Mouse (Mus musculus): ENCODE results near the gene Gm28051. TPM values are rescaled to one million over a fixed set of nuclear protein-coding genes. Genes with fewer than 3 reads are reported as not detected.

Gene Gm28051
- not detected in 2 replicates for polyA plus RNA-seq (2015; fragmentation: Nextera tagmentation; extraction: Ambion mirVana)

DNA sequence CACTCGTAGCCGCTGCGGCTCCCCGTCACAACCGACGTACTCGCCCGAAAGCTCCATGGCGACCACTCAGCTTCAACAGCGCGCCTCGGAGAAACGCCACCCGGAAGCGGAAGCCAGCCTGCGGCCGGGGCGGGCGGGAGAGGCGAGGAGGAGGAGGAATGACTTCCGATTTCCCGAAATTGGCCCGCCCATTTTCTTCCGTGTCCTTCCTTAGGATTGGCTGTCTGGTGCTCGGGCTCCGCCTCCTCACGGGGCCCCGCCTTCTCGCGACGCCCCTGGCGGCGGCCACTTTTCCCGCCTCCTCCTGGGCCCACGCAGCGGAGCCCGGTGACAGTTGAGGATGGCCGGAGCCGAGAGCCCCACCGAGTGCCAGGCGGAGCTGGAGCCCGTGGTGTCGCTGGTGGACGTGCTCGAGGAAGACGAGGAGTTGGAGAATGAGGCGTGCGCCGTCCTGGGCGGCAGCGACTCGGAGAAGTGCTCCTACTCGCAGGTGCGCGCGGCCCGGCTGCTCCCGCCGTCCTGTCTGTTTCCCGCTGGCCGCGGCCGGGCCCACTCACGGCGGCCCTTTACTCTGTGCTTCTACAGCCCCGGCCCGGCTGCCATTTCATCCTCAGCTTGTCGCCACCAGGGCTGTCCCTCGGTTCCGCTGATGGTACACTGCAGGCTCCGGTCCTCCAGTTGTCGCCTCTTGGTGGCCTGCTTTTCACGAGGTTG lies at the start of gene Gm28051, which contains the start of the genes Gon7 and Ubr7:
TSS of gene Gm28051 (minus strand) at position 77 of the 714 bp plus-strand sequence.
TSS of gene Gon7 (minus strand) at position 115 of the 714 bp plus-strand sequence.
TSS of gene Ubr7 (plus strand) at position 279 of the 714 bp plus-strand sequence.
- Histone ChIP-seq H3K27me3 (no peaks in the 10 kb centered on the region), H3K27ac (peak within 1 kb of the TSS; percentile 93), H3K36me3 (peaks cover 7% of the 10 kb centered on the region; the same call in 1 of the 2 replicates), H3K4me1 (replicated peaks) (peaks cover 37% of the 10 kb centered on the region), H3K4me3 (peak within 1 kb of the TSS; percentile 87), H3K9me3 (no peaks in the 10 kb centered on the region), H3K9ac (peak within 1 kb of the TSS; percentile 87), H3K4me2 (peak within 1 kb of the TSS; percentile 95)
- ATAC-seq (ENCODE audit: low FRiP score): peak; percentile 98
- WGBS: under 1% methylated on average over 70 of the region's 73 CpGs

DNA sequence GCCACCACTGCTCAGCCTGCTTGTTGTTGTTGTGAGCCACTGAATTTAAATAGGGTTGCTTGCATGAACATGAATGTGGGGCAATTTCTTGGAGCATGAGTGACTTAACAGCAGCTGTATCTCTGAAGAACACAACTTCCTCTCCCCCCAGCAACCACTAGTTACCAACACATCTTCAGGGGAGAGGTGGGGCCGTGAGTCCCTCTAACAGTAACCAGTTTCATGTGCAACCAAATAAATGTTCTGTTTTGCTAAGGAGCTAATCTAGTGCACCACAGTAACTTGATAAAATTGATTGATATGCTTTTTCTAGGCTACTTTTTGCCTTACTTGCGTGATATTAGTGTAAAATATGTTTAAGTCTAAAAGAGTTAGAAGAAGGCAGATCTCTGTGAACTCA lies 42.0 kb upstream of the Gm28051 start:
- no peaks in the 10 kb centered on the region for H3K9me3 ChIP-seq
- no peak overlapping the region for H3K4me2 ChIP-seq
- no peak overlapping the region for H3K4me3 ChIP-seq
- no peaks in the 10 kb centered on the region for H3K4me1 ChIP-seq (replicated peaks)
- H3K27me3 ChIP-seq: no peaks in the 10 kb centered on the region
- no peak for ATAC-seq (ENCODE audit: low FRiP score)
- no peak overlapping the region for H3K27ac ChIP-seq
- peaks cover 5% of the 10 kb centered on the region; the same call in 1 of the 2 replicates for H3K36me3 ChIP-seq
- WGBS: 90% methylated on average over 2 of the region's 2 CpGs
- H3K9ac ChIP-seq: no peak overlapping the region

DNA sequence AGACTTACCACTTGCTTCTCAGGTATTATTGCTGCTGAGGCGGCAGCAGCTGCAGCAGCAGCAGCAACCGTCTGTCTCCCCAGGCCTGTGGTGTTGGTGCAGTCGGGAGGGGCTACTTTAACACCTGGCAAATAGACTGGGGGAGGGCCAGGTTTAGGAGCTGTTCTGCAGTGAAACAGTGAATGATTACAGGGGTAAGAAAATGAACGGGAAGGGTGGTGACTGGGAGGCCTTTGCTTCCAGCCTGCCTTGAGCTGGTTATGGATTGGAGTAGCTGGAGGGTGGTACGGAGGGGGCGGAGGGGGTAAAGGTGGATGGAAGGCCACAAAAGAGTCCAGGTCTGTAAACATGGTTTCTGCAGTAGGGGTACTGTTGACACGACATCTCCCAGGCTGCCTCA lies 30.4 kb upstream of the Gm28051 start:
- Histone ChIP-seq H3K9me3 (no peaks in the 10 kb centered on the region), H3K4me3 (no peak overlapping the region), H3K9ac (no peak overlapping the region), H3K36me3 (peaks cover 77% of the 10 kb centered on the region), H3K4me2 (no peak overlapping the region), H3K27me3 (no peaks in the 10 kb centered on the region), H3K4me1 (replicated peaks) (no peaks in the 10 kb centered on the region), H3K27ac (no peak overlapping the region)
- ATAC-seq (ENCODE audit: low FRiP score): no peak
- WGBS: 93% methylated on average over 7 of the region's 7 CpGs

- no peak overlapping the region for H3K4me3 ChIP-seq
- no peak overlapping the region for H3K9ac ChIP-seq
- no peak overlapping the region for H3K27ac ChIP-seq
- ATAC-seq (ENCODE audit: low FRiP score): no peak
- H3K27me3 ChIP-seq: no peaks in the 10 kb centered on the region
- H3K9me3 ChIP-seq: no peaks in the 10 kb centered on the region
- no peaks in the 10 kb centered on the region for H3K4me1 ChIP-seq (replicated peaks)
- no peak overlapping the region for H3K4me2 ChIP-seq
- WGBS: 64% methylated on average over 5 of the region's 5 CpGs
- peaks cover 63% of the 10 kb centered on the region for H3K36me3 ChIP-seq
Measured at GRCm38 (mm10) chr12:102785593-102785985, 28.0 kb upstream of the Gm28051 start.

- Histone ChIP-seq H3K4me3 (no peak overlapping the region), H3K9me3 (no peaks in the 10 kb centered on the region), H3K27ac (no peak overlapping the region), H3K27me3 (no peaks in the 10 kb centered on the region), H3K9ac (no peak overlapping the region), H3K4me1 (replicated peaks) (no peaks in the 10 kb centered on the region), H3K4me2 (no peak overlapping the region), H3K36me3 (peaks cover 61% of the 10 kb centered on the region)
- WGBS: 91% methylated on average over 19 of the region's 19 CpGs
- no peak for ATAC-seq (ENCODE audit: low FRiP score)
Measured at GRCm38 (mm10) chr12:102784899-102785592, 27.5 kb upstream of the Gm28051 start.

DNA sequence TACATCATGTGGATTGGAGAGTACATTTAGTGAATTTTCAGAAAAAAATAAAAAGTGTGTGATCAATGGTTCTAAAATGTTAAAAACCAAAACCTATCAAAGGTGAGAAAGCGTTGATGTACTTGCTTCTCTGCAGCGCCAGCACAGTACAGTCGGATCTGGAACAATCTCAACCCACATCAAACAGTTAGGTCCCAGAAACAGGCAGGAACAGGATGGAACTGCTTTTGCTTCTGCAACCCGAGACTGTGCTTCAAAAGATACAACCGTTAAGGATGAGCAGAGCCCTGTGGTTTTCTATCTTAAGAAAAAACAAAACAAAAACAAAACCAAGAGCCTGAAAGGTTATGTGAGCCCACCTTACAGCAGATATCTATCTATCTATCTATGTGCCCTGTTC lies 25.3 kb upstream of the Gm28051 start:
- Histone ChIP-seq H3K9me3 (no peaks in the 10 kb centered on the region), H3K27ac (no peak overlapping the region), H3K27me3 (no peaks in the 10 kb centered on the region), H3K4me3 (no peak overlapping the region), H3K9ac (no peak overlapping the region), H3K36me3 (peaks cover 52% of the 10 kb centered on the region), H3K4me1 (replicated peaks) (no peaks in the 10 kb centered on the region), H3K4me2 (no peak overlapping the region)
- no peak for ATAC-seq (ENCODE audit: low FRiP score)
- 94% methylated on average over 5 of the region's 5 CpGs for WGBS

GRCm38 (mm10) chr12:102779452-102779851 lies 21.9 kb upstream of the Gm28051 start:
- no peak overlapping the region for H3K27ac ChIP-seq
- no peaks in the 10 kb centered on the region for H3K9me3 ChIP-seq
- 58% methylated on average over 3 of the region's 3 CpGs for WGBS
- no peaks in the 10 kb centered on the region for H3K4me1 ChIP-seq (replicated peaks)
- no peaks in the 10 kb centered on the region for H3K27me3 ChIP-seq
- H3K4me3 ChIP-seq: no peak overlapping the region
- H3K4me2 ChIP-seq: no peak overlapping the region
- no peak for ATAC-seq (ENCODE audit: low FRiP score)
- peaks cover 53% of the 10 kb centered on the region for H3K36me3 ChIP-seq
- H3K9ac ChIP-seq: no peak overlapping the region

GRCm38 (mm10) chr12:102778151-102778550 lies 20.6 kb upstream of the Gm28051 start:
- Histone ChIP-seq H3K27ac (no peak overlapping the region), H3K4me2 (no peak overlapping the region), H3K4me3 (no peak overlapping the region), H3K9me3 (no peaks in the 10 kb centered on the region), H3K9ac (no peak overlapping the region), H3K36me3 (peaks cover 54% of the 10 kb centered on the region), H3K27me3 (no peaks in the 10 kb centered on the region), H3K4me1 (replicated peaks) (no peaks in the 10 kb centered on the region)
- ATAC-seq (ENCODE audit: low FRiP score): no peak
- WGBS: 86% methylated on average over 5 of the region's 5 CpGs

DNA sequence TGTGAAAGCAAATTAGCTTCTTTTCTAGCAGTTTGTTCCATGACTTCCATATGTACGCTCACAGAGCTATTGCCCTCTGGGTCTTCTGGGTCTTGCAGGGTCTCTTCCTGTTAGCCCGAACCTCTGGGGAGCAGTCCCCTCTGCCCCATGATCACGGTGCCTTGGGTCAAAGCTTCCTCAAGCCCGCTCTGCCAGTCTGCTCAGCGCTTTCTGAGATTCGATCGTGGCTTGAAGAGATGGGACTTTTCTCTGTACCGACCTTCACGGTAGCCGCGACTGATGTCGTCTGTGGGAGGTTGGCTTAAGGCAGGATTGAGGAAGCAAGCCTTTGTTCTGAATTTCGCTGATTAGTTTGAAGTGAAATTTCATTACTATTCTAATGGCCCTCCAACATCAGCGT lies 18.5 kb upstream of the Gm28051 start:
- H3K27ac ChIP-seq: no peak overlapping the region
- no peak for ATAC-seq (ENCODE audit: low FRiP score)
- WGBS: 93% methylated on average over 14 of the region's 14 CpGs
- H3K27me3 ChIP-seq: no peaks in the 10 kb centered on the region
- H3K9ac ChIP-seq: no peak overlapping the region
- no peak overlapping the region for H3K4me2 ChIP-seq
- no peaks in the 10 kb centered on the region for H3K9me3 ChIP-seq
- H3K4me1 ChIP-seq (replicated peaks): no peaks in the 10 kb centered on the region
- H3K36me3 ChIP-seq: peaks cover 66% of the 10 kb centered on the region
- no peak overlapping the region for H3K4me3 ChIP-seq

- H3K4me2 ChIP-seq: no peak overlapping the region
- no peak overlapping the region for H3K4me3 ChIP-seq
- H3K9ac ChIP-seq: no peak overlapping the region
- peaks cover 89% of the 10 kb centered on the region for H3K36me3 ChIP-seq
- no peaks in the 10 kb centered on the region for H3K9me3 ChIP-seq
- H3K27ac ChIP-seq: no peak overlapping the region
- ATAC-seq (ENCODE audit: low FRiP score): no peak
- 92% methylated on average over 5 of the region's 5 CpGs for WGBS
- no peaks in the 10 kb centered on the region for H3K27me3 ChIP-seq
- no peaks in the 10 kb centered on the region for H3K4me1 ChIP-seq (replicated peaks)
Measured at GRCm38 (mm10) chr12:102772676-102773075, 15.1 kb upstream of the Gm28051 start.

GRCm38 (mm10) chr12:102771601-102772000 lies 14.0 kb upstream of the Gm28051 start:
- WGBS: 95% methylated on average over 8 of the region's 8 CpGs
- Histone ChIP-seq H3K36me3 (peaks cover 91% of the 10 kb centered on the region), H3K4me1 (replicated peaks) (no peaks in the 10 kb centered on the region), H3K4me3 (no peak overlapping the region), H3K27me3 (no peaks in the 10 kb centered on the region), H3K4me2 (no peak overlapping the region), H3K9me3 (no peaks in the 10 kb centered on the region), H3K27ac (no peak overlapping the region), H3K9ac (no peak overlapping the region)
- ATAC-seq (ENCODE audit: low FRiP score): no peak

GRCm38 (mm10) chr12:102769000-102769399 lies 11.4 kb upstream of the Gm28051 start:
- ATAC-seq (ENCODE audit: low FRiP score): no peak
- WGBS: 95% methylated on average over 4 of the region's 4 CpGs

More at GRCm38 (mm10) chr12:102769000-102769399, 11.4 kb upstream of the Gm28051 start:
- no peak overlapping the region for H3K4me3 ChIP-seq
- H3K4me1 ChIP-seq (replicated peaks): no peaks in the 10 kb centered on the region
- no peak overlapping the region for H3K4me2 ChIP-seq
- H3K9me3 ChIP-seq: no peaks in the 10 kb centered on the region
- H3K27me3 ChIP-seq: no peaks in the 10 kb centered on the region
- peaks cover 88% of the 10 kb centered on the region for H3K36me3 ChIP-seq
- no peak overlapping the region for H3K9ac ChIP-seq
- no peak overlapping the region for H3K27ac ChIP-seq

Measured in hindbrain, embryonic 13.5 days (tissue).